Mouse (Mus musculus): ENCODE results near the gene Tmem120b. TPM values are rescaled to one million over a fixed set of nuclear protein-coding genes. Genes with fewer than 3 reads are reported as not detected.
A peak's percentile ranks its signal among the peaks of the same experiment; 100 is the strongest.

Tmem120b gene
- polyA plus RNA-seq, 1 experiment from 2014 or later, result 19.1 TPM

DNA sequence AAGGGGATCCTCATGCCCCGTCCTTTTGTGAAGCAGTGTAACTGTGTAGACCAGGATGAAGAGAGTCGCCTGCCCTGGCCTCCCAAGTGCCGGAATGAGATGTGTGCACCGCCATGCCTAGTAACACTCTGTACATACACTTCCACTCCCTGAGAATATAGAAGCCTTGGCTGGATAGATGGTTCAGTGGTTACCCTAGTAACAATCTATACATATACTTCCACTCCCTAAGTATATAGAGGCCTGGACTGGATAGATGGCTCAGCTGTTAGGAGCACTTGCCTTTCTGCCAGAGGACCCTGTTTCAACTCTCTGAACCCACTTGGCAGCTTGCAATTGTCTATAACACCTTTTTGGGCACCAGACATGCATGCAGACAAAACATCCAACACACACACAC, 33.1 kb upstream of the Tmem120b start:
- H3K27me3 ChIP-seq, result no peaks in the 10 kb centered on the region
- H3K4me2 ChIP-seq (replicated peaks), result no peak overlapping the region
- H3K4me3 ChIP-seq, result no peak overlapping the region
- no peak overlapping the region for H3K9ac ChIP-seq
- WGBS, result 85% methylated on average over 4 of the region's 4 CpGs
- H3K9me3 ChIP-seq, result no peaks in the 10 kb centered on the region
- ATAC-seq (ENCODE audit: low FRiP score, low read depth), result no peak
- peaks cover 23% of the 10 kb centered on the region for H3K36me3 ChIP-seq
- no peak overlapping the region for H3K27ac ChIP-seq
- H3K4me1 ChIP-seq, result peaks cover 14% of the 10 kb centered on the region

DNA sequence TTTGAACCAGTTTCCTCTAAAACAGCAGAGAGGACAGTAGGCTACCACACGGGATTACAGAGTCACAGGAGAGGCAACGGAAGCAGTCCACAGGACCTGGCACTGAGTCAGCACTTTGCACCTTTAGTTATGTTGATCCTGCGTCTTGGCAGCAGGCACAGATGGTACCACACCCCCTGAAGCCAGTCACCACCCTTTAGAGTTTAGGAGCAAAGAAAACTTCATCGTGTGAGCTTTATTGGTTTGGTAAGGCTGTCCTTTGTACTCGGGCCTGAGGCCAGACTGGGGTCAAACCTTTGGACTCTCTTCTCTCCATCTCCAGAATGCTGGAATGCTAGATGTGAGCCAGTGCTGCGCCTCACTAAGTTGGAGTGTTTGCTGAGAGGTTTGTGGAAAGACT, 32.7 kb upstream of the Tmem120b start:
- H3K9ac ChIP-seq, result no peak overlapping the region
- no peak for ATAC-seq (ENCODE audit: low FRiP score, low read depth)
- no peaks in the 10 kb centered on the region for H3K9me3 ChIP-seq
- no peaks in the 10 kb centered on the region for H3K27me3 ChIP-seq
- peaks cover 14% of the 10 kb centered on the region for H3K4me1 ChIP-seq
- H3K27ac ChIP-seq, result no peak overlapping the region
- H3K4me3 ChIP-seq, result no peak overlapping the region
- H3K4me2 ChIP-seq (replicated peaks), result no peak overlapping the region
- H3K36me3 ChIP-seq, result peaks cover 18% of the 10 kb centered on the region
- WGBS, result 20% methylated on average over 6 of the region's 6 CpGs

DNA sequence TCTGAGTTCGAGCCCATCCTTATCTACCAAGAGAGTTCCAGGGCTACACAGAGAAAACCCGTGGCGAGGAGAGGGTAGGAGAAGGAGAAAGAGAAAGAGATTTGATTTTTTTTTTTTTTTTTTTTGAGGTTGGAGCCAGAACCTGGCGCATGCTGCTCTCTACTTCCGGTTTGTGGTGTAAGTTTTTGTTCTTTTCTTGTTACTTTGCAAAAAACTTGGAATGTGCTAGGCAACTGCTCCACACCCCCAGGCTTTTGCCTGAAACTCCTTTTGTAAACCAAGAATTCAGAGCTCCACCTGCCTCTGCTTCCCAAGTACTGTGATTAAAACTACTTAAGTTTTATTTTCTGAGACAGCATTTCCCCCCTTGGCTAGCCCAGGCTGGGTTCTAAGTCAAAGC, 30.1 kb upstream of the Tmem120b start:
- no peaks in the 10 kb centered on the region for H3K9me3 ChIP-seq
- 85% methylated on average over 5 of the region's 5 CpGs for WGBS
- no peak overlapping the region for H3K27ac ChIP-seq
- no peaks in the 10 kb centered on the region for H3K27me3 ChIP-seq
- H3K36me3 ChIP-seq, result no peaks in the 10 kb centered on the region
- ATAC-seq (ENCODE audit: low FRiP score, low read depth), result no peak
- no peak overlapping the region for H3K4me3 ChIP-seq
- H3K4me1 ChIP-seq, result peaks cover 14% of the 10 kb centered on the region
- no peak overlapping the region for H3K4me2 ChIP-seq (replicated peaks)
- H3K9ac ChIP-seq, result no peak overlapping the region

DNA sequence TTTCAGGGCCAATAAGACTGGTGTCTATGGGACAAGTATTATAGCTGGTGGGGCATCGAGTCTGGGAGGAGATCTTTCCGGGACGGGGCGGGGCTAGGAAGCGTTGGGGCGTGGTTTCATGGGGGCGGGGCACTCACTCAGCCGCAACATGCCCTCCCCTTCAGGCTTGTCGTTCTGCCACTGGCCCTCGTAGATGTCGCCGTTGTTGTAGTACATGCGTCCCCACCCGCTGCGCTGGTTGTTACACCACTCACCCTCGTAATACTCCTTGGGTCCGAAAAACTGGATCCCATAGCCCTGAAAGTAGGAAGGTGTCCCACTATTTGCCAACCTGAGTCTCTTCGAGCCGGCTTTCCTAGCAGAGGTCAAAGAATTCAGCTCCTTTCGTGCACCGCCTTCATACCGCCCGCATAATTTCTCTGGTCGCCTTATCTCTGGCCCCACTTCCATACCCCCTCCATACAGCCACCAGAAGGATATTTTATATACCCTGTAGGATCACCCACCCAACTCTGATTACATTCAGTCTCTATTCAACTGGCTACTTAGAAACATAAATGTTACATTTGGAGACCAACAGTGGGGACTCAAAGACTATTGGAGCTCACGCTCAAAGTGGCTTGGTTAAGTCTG, 29.0 kb upstream of the Tmem120b start:
- WGBS, result 5% methylated on average over 25 of the region's 25 CpGs
- Histone ChIP-seq H3K4me2 (replicated peaks) (peak overlapping the region; percentile 63), H3K27ac (no peak overlapping the region), H3K4me3 (peak overlapping the region; percentile 34), H3K4me1 (peaks cover 14% of the 10 kb centered on the region), H3K27me3 (no peaks in the 10 kb centered on the region), H3K9ac (no peak overlapping the region), H3K36me3 (no peaks in the 10 kb centered on the region), H3K9me3 (no peaks in the 10 kb centered on the region)
- ATAC-seq (ENCODE audit: low FRiP score, low read depth), result 0 out of 2 replicates have a peak, but pooled peaks have one; percentile 15

DNA sequence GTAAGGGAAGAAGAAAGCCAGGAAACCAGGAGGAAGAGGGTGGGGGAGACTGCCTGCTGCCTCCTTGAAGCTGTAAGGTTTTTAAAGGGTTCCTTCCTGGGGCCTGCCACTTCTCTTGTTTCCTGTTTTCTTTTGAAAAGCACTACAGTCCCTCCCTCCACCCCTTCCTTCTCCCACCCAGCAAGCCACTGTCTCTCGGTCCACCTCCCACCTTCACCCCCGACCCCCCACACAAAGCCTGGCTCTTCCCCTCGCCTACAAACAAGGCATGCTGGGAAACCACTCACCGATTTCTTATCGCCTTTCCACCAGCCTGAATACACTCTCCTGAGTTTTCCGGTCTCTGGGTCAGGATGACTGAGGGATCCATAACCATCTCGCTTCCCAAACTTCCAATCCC, 27.4 kb upstream of the Tmem120b start:
- no peaks in the 10 kb centered on the region for H3K27me3 ChIP-seq
- no peak overlapping the region for H3K4me3 ChIP-seq
- no peak overlapping the region for H3K27ac ChIP-seq
- no peaks in the 10 kb centered on the region for H3K36me3 ChIP-seq
- H3K4me1 ChIP-seq, result peaks cover 13% of the 10 kb centered on the region
- no peak for ATAC-seq (ENCODE audit: low FRiP score, low read depth)
- 68% methylated on average over 7 of the region's 7 CpGs for WGBS
- no peak overlapping the region for H3K4me2 ChIP-seq (replicated peaks)
- no peaks in the 10 kb centered on the region for H3K9me3 ChIP-seq
- H3K9ac ChIP-seq, result no peak overlapping the region

DNA sequence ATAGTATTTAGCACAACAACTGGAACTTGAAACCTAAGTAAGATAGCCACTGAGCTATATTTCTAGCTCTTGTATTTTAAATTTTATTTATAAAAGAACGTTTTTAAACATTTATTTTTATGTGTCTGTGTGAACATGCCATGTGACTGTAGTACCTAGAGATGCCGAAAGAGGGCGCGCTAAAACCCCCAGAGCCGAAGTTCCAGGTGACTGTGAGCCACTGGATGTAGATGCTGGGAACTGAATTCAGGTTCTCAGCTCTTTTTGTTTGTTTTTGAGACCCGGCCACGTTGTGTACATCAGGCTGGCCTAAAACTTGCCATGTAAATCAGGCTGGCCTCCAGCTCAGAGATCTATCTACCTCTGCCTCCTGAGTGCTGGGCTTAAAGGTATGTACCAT, 24.4 kb upstream of the Tmem120b start:
- Histone ChIP-seq H3K9ac (no peak overlapping the region), H3K4me2 (replicated peaks) (no peak overlapping the region), H3K36me3 (no peaks in the 10 kb centered on the region), H3K9me3 (no peaks in the 10 kb centered on the region), H3K27ac (no peak overlapping the region), H3K4me1 (peaks cover 12% of the 10 kb centered on the region), H3K4me3 (no peak overlapping the region), H3K27me3 (no peaks in the 10 kb centered on the region)
- WGBS, result 23% methylated on average over 7 of the region's 7 CpGs
- ATAC-seq (ENCODE audit: low FRiP score, low read depth), result no peak

DNA sequence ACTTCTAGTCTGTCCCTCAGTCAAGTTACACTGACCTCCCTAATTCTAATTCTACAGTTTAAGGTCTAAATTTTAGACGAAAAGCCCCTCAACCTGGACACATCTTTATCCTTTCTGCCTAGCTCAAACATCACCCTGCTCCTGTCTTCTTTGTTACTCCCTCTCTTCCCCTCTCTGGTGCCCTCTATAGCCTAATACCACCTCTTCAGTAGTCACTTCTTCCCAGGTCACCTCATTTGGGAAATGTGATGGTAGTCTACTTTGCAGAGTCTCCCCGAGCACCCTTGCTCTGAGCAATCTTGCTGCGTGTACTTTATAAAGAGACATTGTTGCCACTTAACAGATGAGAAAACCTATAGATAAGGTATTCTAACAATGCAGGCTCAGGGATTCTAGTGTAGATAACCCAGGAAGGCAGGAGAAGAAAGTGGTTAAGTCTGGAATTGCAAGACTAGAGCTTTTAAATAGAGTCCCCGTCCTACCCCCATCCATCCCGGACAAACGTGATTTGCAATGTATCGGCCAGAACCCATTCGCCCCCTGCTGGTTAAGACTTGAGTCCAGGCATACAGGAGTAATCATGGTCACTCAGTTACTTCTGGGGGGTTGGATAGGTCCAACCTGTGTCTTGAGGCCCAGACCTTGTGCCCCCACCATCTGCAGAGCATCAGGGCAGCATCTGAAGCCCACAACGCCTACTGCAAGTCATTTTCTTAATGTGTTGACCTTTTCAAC, 22.5 kb upstream of the Tmem120b start:
- Histone ChIP-seq H3K9ac (no peak overlapping the region), H3K36me3 (no peaks in the 10 kb centered on the region), H3K4me2 (replicated peaks) (no peak overlapping the region), H3K4me3 (no peak overlapping the region), H3K4me1 (peaks cover 11% of the 10 kb centered on the region), H3K27me3 (no peaks in the 10 kb centered on the region), H3K27ac (no peak overlapping the region), H3K9me3 (no peaks in the 10 kb centered on the region)
- ATAC-seq (ENCODE audit: low FRiP score, low read depth), result 0 out of 2 replicates have a peak, but pooled peaks have one; percentile 24
- 26% methylated on average over 9 of the region's 9 CpGs for WGBS

DNA sequence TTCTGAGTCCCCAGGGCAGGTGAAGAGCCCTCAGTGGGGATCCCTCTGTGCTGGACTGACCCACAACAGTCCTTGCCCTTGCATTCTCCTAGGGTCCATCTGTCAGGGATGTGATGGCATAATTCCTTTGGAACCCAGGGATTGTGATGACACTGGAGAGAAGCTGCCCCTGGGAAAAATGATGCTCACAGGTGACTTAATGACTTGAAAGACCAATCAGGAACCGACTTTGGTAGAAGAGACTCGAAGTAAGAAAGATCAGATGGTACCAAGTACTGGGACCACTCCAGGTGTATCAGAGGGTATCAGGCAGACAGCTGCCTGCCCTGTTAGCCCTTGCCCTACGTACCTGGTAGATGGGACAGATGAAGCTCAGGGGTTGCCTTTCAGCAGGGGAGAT, 21.3 kb upstream of the Tmem120b start, which contains the start of gene Morn3:
TSS of gene Morn3 (minus strand) at position 101 of the 400 bp plus-strand sequence.
- ATAC-seq (ENCODE audit: low FRiP score, low read depth), result no peak
- H3K27me3 ChIP-seq, result no peaks in the 10 kb centered on the region
- H3K36me3 ChIP-seq, result no peaks in the 10 kb centered on the region
- no peak within 1 kb of the TSS for H3K4me3 ChIP-seq
- H3K9me3 ChIP-seq, result no peaks in the 10 kb centered on the region
- H3K27ac ChIP-seq, result no peak within 1 kb of the TSS
- H3K4me2 ChIP-seq (replicated peaks), result no peak within 1 kb of the TSS
- WGBS, result 76% methylated on average over 3 of the region's 3 CpGs
- H3K9ac ChIP-seq, result no peak within 1 kb of the TSS
- peaks cover 11% of the 10 kb centered on the region for H3K4me1 ChIP-seq

DNA sequence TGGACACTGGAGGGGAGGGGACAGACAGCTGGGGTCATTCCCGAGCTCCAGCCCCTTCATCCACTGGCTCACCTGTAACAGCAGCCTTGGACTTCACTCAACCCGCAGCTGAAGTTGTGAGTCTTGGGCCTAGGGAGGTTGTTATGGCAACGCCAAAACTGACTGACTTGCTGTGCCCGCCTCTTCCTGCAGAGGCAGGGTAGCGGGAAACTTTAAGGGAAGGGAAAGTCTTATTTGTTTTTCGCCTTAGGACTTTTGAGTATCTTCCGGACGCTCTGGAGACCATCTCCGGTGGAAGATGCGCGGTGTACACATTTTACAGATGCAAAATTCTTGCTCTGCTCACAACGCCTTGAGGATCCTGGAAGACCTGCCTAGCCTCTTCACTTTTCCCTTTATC, 18.9 kb upstream of the Tmem120b start:
- peak overlapping the region; percentile 57 for H3K9ac ChIP-seq
- H3K4me1 ChIP-seq, result peaks cover 11% of the 10 kb centered on the region
- H3K36me3 ChIP-seq, result no peaks in the 10 kb centered on the region; the same call in 1 of the 2 replicates
- ATAC-seq (ENCODE audit: low FRiP score, low read depth), result peak; percentile 77
- no peaks in the 10 kb centered on the region for H3K27me3 ChIP-seq
- H3K27ac ChIP-seq, result peak overlapping the region; percentile 34; the same call in 1 of the 2 replicates
- H3K4me3 ChIP-seq, result peak overlapping the region; percentile 31
- WGBS, result 6% methylated on average over 12 of the region's 12 CpGs
- H3K9me3 ChIP-seq, result no peaks in the 10 kb centered on the region
- H3K4me2 ChIP-seq (replicated peaks), result peak overlapping the region; percentile 60

DNA sequence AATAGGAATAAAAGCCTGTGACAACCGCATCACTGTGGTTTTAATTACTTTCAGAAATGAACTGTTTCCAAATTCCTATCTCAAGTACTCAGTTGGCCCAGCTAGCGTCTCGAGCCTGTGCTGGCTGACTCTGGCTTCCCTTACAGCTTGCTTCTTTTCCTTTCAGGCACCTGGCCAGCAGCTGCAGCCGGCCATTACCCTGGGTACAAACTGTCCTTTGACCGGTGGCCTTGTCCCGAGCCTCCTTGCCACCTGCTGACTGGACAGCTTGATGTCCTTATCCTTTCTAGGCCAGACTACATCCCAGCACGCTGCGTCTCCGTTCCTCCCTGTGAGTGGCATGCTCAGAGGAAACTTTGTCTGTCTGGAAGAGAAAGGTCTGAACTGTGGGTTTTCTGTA, 17.3 kb upstream of the Tmem120b start:
- 77% methylated on average over 9 of the region's 9 CpGs for WGBS
- no peak overlapping the region for H3K27ac ChIP-seq
- no peaks in the 10 kb centered on the region for H3K9me3 ChIP-seq
- peaks cover 7% of the 10 kb centered on the region for H3K4me1 ChIP-seq
- H3K4me2 ChIP-seq (replicated peaks), result no peak overlapping the region
- H3K36me3 ChIP-seq, result no peaks in the 10 kb centered on the region; the same call in 1 of the 2 replicates
- ATAC-seq (ENCODE audit: low FRiP score, low read depth), result no peak
- no peak overlapping the region for H3K4me3 ChIP-seq
- no peak overlapping the region for H3K9ac ChIP-seq
- H3K27me3 ChIP-seq, result no peaks in the 10 kb centered on the region

DNA sequence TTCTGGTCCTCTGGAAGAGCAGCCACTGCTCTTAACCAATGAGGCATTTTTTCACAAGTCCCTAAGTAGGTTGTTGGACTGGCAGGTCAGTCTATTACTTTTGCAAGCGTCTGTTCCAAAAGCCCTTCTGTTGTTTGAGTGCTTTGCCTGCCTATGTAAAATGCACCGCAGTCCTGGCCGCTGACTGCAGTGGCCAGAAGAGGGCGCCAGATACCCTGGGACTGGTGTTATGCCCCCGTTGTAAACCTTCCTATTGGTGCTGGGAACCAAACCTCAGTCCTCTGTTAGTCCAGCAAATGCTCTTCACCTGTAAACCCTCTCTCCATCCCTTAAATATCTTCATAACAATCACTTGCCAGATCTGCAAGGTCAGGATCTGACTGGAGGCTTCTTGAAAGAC, 16.5 kb upstream of the Tmem120b start:
- Histone ChIP-seq H3K9me3 (no peaks in the 10 kb centered on the region), H3K4me3 (no peak overlapping the region), H3K9ac (no peak overlapping the region), H3K27me3 (no peaks in the 10 kb centered on the region), H3K36me3 (no peaks in the 10 kb centered on the region; the same call in 1 of the 2 replicates), H3K27ac (no peak overlapping the region), H3K4me2 (replicated peaks) (no peak overlapping the region), H3K4me1 (peaks cover 7% of the 10 kb centered on the region)
- ATAC-seq (ENCODE audit: low FRiP score, low read depth), result no peak
- 79% methylated on average over 5 of the region's 5 CpGs for WGBS

DNA sequence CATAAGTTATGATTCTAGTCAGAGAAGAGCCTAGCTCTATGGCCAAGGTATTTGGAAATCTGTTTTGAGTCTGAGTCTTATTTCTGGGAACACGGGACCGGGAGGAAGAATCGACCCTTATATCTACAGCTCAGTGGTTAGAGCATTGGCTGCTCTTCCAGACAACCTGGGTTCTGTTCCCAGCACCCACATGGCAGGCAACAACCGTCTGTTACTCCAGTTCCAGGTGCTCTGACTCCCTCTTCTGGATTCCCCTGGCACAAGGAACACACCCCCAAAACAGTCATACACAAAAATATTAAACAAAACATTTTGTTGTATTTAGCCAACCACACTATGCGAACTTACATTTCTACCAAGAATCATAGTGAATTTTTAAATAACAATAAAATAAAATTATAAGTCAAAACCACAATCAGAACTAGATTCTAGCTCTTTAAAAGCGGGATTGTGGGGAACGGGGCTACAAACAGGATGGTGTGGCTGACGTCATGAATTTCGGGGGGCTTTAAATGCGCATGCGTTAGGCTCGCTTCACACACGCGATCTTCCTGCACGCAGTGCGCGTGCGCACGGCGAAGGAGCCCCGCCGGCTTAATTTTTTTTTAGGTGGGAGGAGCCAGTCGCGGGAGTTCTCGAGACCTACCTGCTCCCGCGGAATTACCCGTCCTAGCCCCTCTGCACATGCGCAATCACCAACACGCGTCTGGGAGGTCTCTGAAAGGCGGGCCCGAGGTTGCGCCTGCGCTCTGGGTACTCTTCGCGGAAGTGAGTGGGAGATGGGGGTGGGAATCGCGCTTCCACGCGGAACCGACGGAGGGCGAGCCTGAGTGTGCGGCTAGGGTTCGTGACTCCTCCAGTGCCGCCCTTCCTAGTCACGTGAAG, 10.6 kb upstream of the Tmem120b start:
- ATAC-seq (ENCODE audit: low FRiP score, low read depth), result peak; percentile 90
- Histone ChIP-seq H3K27me3 (no peaks in the 10 kb centered on the region), H3K9ac (peak overlapping the region; percentile 40), H3K4me2 (replicated peaks) (peak overlapping the region; percentile 57), H3K27ac (peak overlapping the region; percentile 23; the same call in 1 of the 2 replicates), H3K36me3 (no peaks in the 10 kb centered on the region), H3K4me3 (peak overlapping the region; percentile 40), H3K4me1 (peaks cover 18% of the 10 kb centered on the region), H3K9me3 (no peaks in the 10 kb centered on the region)
- 8% methylated on average over 48 of the region's 48 CpGs for WGBS

Data from limb, embryonic 13.5 days (tissue).